In the genomic region with DNA sequence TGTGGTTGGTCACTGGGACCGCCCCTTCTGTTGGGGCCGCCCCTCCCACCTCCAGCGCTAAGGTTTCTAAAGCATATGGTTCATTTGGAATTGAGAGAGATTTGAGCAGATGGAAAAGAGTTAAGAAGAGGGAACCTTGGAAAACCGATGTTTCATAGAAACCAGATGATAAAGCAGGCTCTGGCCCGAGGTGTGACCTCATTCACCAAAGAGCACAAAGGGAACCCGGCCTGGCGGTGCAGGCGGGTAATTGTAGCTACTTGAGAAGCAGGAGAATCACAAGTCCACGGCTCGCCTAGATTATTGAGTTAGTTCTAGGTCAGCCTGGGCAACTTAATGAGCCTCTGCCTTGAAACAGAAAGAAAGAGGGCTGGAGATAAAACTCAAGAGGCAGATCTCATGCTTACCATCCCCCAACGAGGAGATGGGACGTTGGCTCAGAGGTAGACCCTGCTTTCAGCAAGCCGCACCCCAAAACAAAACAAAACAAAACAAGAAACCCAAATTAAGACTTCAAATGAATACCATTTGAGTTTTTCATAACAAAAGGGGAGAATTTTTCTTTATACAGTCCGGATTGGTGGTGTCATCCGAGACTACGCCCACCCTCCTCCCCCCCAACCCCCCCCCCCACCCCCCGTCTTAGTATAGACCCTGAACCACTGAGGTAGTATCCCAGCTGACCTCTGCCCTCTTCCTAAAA, we compare ENCODE assay signal across 10 mouse cellular contexts. TPM values are rescaled to one million over a fixed set of nuclear protein-coding genes. Genes with fewer than 3 reads are reported as not detected.
DNase-seq lines count a peak whose midpoint lies in the region; ATAC-seq lines count a peak whose summit lies in the region.
"Had no signal": no experiment of that assay in that cellular context is flagged by ENCODE, and none has a peak within 500 bp of the region (broad histone marks: within the 10 kb centered on the region; RNA-seq: fewer than 3 reads in every experiment).

A gene (plus strand): TSS at position 653 of the 703 bp plus-strand sequence.

- H3K36me3 ChIP-seq in kidney, embryonic 16.5 days (ENCODE audit: insufficient read depth, low read length) = no peaks in the 10 kb centered on the region
- no peaks in the 10 kb centered on the region for H3K36me3 ChIP-seq in hindbrain, embryonic 15.5 days
- H3K36me3 ChIP-seq in neural tube, embryonic 13.5 days = no peaks in the 10 kb centered on the region

- H3K9me3 ChIP-seq in kidney, embryonic 16.5 days (ENCODE audit: low read length) = 0 out of 2 replicates have a peak, but pooled peaks cover 6% of the 10 kb centered on the region
- peaks cover 4% of the 10 kb centered on the region; the same call in 1 of the 2 replicates for H3K9me3 ChIP-seq in hindbrain, embryonic 15.5 days
- H3K9me3 ChIP-seq in neural tube, embryonic 13.5 days = peaks cover 3% of the 10 kb centered on the region; the same call in 1 of the 2 replicates

- H3K9ac ChIP-seq in kidney, embryonic 16.5 days (replicated peaks; ENCODE audit: low read length) = 0 out of 2 replicates have a peak within 1 kb of the TSS, but pooled peaks have one; percentile 13
- H3K9ac ChIP-seq in hindbrain, embryonic 15.5 days = no peak within 1 kb of the TSS
- peak within 1 kb of the TSS; percentile 12; the same call in 1 of the 2 replicates for H3K9ac ChIP-seq in neural tube, embryonic 13.5 days

- peaks cover 31% of the 10 kb centered on the region for H3K27me3 ChIP-seq in kidney, embryonic 16.5 days (ENCODE audit: insufficient read depth, low read length)
- peaks cover 6% of the 10 kb centered on the region; the same call in 1 of the 2 replicates for H3K27me3 ChIP-seq in hindbrain, embryonic 15.5 days
- H3K27me3 ChIP-seq in neural tube, embryonic 13.5 days = peaks cover 38% of the 10 kb centered on the region

- ATAC-seq in kidney, embryonic 16.5 days (ENCODE audit: low FRiP score, low TSS enrichment) = no peak
- no peak for ATAC-seq in hindbrain, embryonic 15.5 days (ENCODE audit: low FRiP score, low read depth)
- ATAC-seq in neural tube, embryonic 13.5 days (ENCODE audit: low read depth) = no peak
- ATAC-seq in erythroid progenitor cell, adult 5-6 weeks (replicated peaks; ENCODE audit: low FRiP score, poor library complexity, severe bottlenecking) = no peak

- peak within 1 kb of the TSS; percentile 38 for H3K4me2 ChIP-seq in kidney, embryonic 16.5 days (replicated peaks; ENCODE audit: low read depth, low read length)
- H3K4me2 ChIP-seq in hindbrain, embryonic 15.5 days = peak within 1 kb of the TSS; percentile 44
- H3K4me2 ChIP-seq in neural tube, embryonic 13.5 days = peak within 1 kb of the TSS; percentile 46

- no peak for DNase-seq in kidney, postnatal 36 days
- peak; percentile 62 for DNase-seq in embryo, embryonic 11 days
- DNase-seq in cerebellum, postnatal 4 days (ENCODE audit: low spot score in 2 of 2) = no peak
- no peak for DNase-seq in urinary bladder, postnatal 25 days (ENCODE audit: low spot score)
- DNase-seq: kidney, postnatal 25 days had no signal

- H3K4me3 ChIP-seq in kidney, embryonic 16.5 days (ENCODE audit: low read length) = peak within 1 kb of the TSS; percentile 8; the same call in 1 of the 2 replicates
- H3K4me3 ChIP-seq in hindbrain, embryonic 15.5 days = peak within 1 kb of the TSS; percentile 18
- H3K4me3 ChIP-seq in neural tube, embryonic 13.5 days = peak within 1 kb of the TSS; percentile 15

- H3K27ac ChIP-seq in kidney, embryonic 16.5 days (ENCODE audit: low read length) = no peak within 1 kb of the TSS
- no peak within 1 kb of the TSS for H3K27ac ChIP-seq in hindbrain, embryonic 15.5 days (replicated peaks)
- no peak within 1 kb of the TSS for H3K27ac ChIP-seq in neural tube, embryonic 13.5 days (replicated peaks)

- H3K4me1 ChIP-seq in kidney, embryonic 16.5 days (ENCODE audit: insufficient read depth, low read length) = no peaks in the 10 kb centered on the region
- peaks cover 6% of the 10 kb centered on the region for H3K4me1 ChIP-seq in hindbrain, embryonic 15.5 days (replicated peaks)
- H3K4me1 ChIP-seq in neural tube, embryonic 13.5 days (replicated peaks) = peaks cover 6% of the 10 kb centered on the region

- WGBS in kidney, embryonic 16.5 days = 21% methylated on average over 17 of the region's 17 CpGs
- WGBS in hindbrain, embryonic 15.5 days = 14% methylated on average over 17 of the region's 17 CpGs
- WGBS in neural tube, embryonic 13.5 days = 15% methylated on average over 17 of the region's 17 CpGs

RNA-seq across cellular contexts. Expression of the gene that starts here (rescaled TPM):
- polyA plus RNA-seq in kidney, embryonic 16.5 days (2015; fragmentation: Nextera tagmentation; extraction: Ambion mirVana) = 0.05 and 0.07 TPM in 2 replicates
- polyA plus RNA-seq in hindbrain, embryonic 15.5 days (2015; fragmentation: Nextera tagmentation; extraction: Ambion mirVana) = 0.47 and 0.48 TPM in 2 replicates
- 0.54 TPM in 1 of 2 replicates, not detected in the other for polyA plus RNA-seq in neural tube, embryonic 13.5 days (2015; fragmentation: Nextera tagmentation; extraction: Ambion mirVana)
- total RNA-seq in erythroid progenitor cell, adult 5-6 weeks (2015; ENCODE audit: low replicate concordance) = not detected in 2 replicates
- total RNA-seq in erythroid progenitor cell, adult 5-6 weeks (2017; ENCODE audit: low replicate concordance) = not detected in 2 replicates
- total RNA-seq: neutrophil, adult 5-6 weeks had no signal
